12 mouse cellular contexts compared by ENCODE assay signal in the genomic region with DNA sequence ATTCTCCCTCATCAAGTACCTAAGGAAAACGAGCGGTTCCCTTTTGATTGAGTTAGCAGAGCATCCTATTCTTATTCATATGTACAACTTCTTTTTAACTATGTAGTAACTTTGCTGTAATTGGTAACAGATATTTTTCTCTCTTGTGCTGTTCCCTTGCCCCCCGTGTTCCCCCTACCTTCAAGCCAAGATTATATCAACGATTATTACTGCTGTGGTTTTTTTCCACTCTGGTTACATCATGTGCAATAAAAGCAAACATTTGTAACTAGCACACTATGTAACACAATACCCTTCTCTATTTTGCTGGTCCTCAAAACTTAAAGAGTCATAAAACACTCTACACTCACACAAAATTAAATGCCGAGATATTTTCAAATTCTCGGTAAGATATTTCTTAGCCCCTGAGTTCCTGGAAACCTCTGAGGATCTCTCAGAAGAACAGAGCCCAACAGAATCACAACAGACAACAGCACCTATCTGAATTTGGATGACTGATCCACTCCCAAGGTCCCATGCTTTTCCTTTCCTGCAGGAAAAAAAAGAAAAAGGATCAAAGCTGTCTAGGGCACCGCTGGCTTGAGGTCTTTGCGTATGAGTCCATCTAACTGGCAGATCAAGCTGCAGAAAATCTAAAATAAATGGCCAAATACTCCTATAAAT.
DNase-seq lines count a peak whose midpoint lies in the region; ATAC-seq and TF ChIP-seq lines count a peak whose summit lies in the region.
"Had no signal": no experiment of that assay in that cellular context is flagged by ENCODE, and none has a peak within 500 bp of the region (broad histone marks: within the 10 kb centered on the region; RNA-seq: fewer than 3 reads in every experiment).

No protein-coding gene starts in this region.

- peak overlapping the region; percentile 24; the same call in 1 of the 2 replicates for H3K4me2 ChIP-seq in forebrain, embryonic 16.5 days (ENCODE audit: low read length)
- H3K4me2 ChIP-seq in limb, embryonic 11.5 days (ENCODE audit: low read depth, severe bottlenecking) = no peak overlapping the region
- peak overlapping the region; percentile 30; the same call in 1 of the 2 replicates for H3K4me2 ChIP-seq in limb, embryonic 14.5 days (replicated peaks; ENCODE audit: low read depth, low read length, severe bottlenecking)

- ATAC-seq in forebrain, embryonic 16.5 days = no peak
- ATAC-seq in limb, embryonic 11.5 days (ENCODE audit: insufficient number of reproducible peaks, low FRiP score, low TSS enrichment, low read depth) = peak; percentile 60; the same call in 1 of the 2 replicates
- peak; percentile 83 for ATAC-seq in limb, embryonic 14.5 days (ENCODE audit: low FRiP score, low read depth)

- no peaks in the 10 kb centered on the region for H3K27me3 ChIP-seq in forebrain, embryonic 16.5 days (replicated peaks; ENCODE audit: control insufficient read depth, insufficient read depth, low read length)
- H3K27me3 ChIP-seq in forebrain, embryonic 10.5 days (ENCODE audit: poor library complexity, severe bottlenecking) = 0 out of 2 replicates have a peak, but pooled peaks cover 5% of the 10 kb centered on the region
- H3K27me3 ChIP-seq in limb, embryonic 11.5 days (ENCODE audit: control insufficient read depth, insufficient read depth, low read length) = no peaks in the 10 kb centered on the region
- H3K27me3 ChIP-seq in limb, embryonic 10.5 days (ENCODE audit: low read depth, poor library complexity, severe bottlenecking) = peaks cover 6% of the 10 kb centered on the region; the same call in 1 of the 2 replicates
- H3K27me3 ChIP-seq in embryonic facial prominence, embryonic 10.5 days (replicated peaks; ENCODE audit: low read depth, poor library complexity, severe bottlenecking) = no peaks in the 10 kb centered on the region
- H3K27me3 ChIP-seq in limb, embryonic 14.5 days (ENCODE audit: control insufficient read depth, insufficient read depth, low read length) = no peaks in the 10 kb centered on the region
- H3K27me3 ChIP-seq: neural tube, embryonic 13.5 days had no signal

- H3K36me3 ChIP-seq in forebrain, embryonic 16.5 days (ENCODE audit: control insufficient read depth, insufficient read depth) = no peaks in the 10 kb centered on the region
- H3K36me3 ChIP-seq in forebrain, embryonic 10.5 days (replicated peaks) = no peaks in the 10 kb centered on the region
- H3K36me3 ChIP-seq in limb, embryonic 11.5 days (ENCODE audit: control insufficient read depth, insufficient read depth, low read length) = no peaks in the 10 kb centered on the region
- H3K36me3 ChIP-seq in limb, embryonic 10.5 days = no peaks in the 10 kb centered on the region
- H3K36me3 ChIP-seq in embryonic facial prominence, embryonic 10.5 days (replicated peaks) = no peaks in the 10 kb centered on the region
- no peaks in the 10 kb centered on the region for H3K36me3 ChIP-seq in limb, embryonic 14.5 days (ENCODE audit: control insufficient read depth, insufficient read depth, low read length)
- H3K36me3 ChIP-seq: neural tube, embryonic 13.5 days had no signal

- H3K4me1 ChIP-seq in forebrain, embryonic 16.5 days (replicated peaks; ENCODE audit: control insufficient read depth, insufficient read depth, low read length) = peaks cover 22% of the 10 kb centered on the region
- H3K4me1 ChIP-seq in forebrain, embryonic 10.5 days = peaks cover 62% of the 10 kb centered on the region
- peaks cover 17% of the 10 kb centered on the region for H3K4me1 ChIP-seq in limb, embryonic 11.5 days (ENCODE audit: control insufficient read depth, insufficient read depth, low read length)
- peaks cover 40% of the 10 kb centered on the region for H3K4me1 ChIP-seq in limb, embryonic 10.5 days
- peaks cover 54% of the 10 kb centered on the region for H3K4me1 ChIP-seq in embryonic facial prominence, embryonic 10.5 days
- H3K4me1 ChIP-seq in limb, embryonic 14.5 days (ENCODE audit: control insufficient read depth, insufficient read depth, low read length) = peaks cover 23% of the 10 kb centered on the region

- no peak overlapping the region for H3K27ac ChIP-seq in forebrain, embryonic 16.5 days (ENCODE audit: low read length)
- H3K27ac ChIP-seq in forebrain, embryonic 10.5 days = no peak overlapping the region
- H3K27ac ChIP-seq in limb, embryonic 11.5 days (replicated peaks; ENCODE audit: low read depth, low read length) = no peak overlapping the region
- no peak overlapping the region for H3K27ac ChIP-seq in limb, embryonic 10.5 days
- H3K27ac ChIP-seq in embryonic facial prominence, embryonic 10.5 days (replicated peaks) = peak overlapping the region; percentile 63; the same call in 1 of the 2 replicates
- peak overlapping the region; percentile 56 for H3K27ac ChIP-seq in limb, embryonic 14.5 days (replicated peaks; ENCODE audit: low read depth, low read length)

- H3K9ac ChIP-seq in forebrain, embryonic 16.5 days (replicated peaks; ENCODE audit: low read depth, low read length) = no peak overlapping the region
- H3K9ac ChIP-seq in limb, embryonic 11.5 days (ENCODE audit: low read length) = no peak overlapping the region
- peak overlapping the region; percentile 36; the same call in 1 of the 2 replicates for H3K9ac ChIP-seq in limb, embryonic 14.5 days (ENCODE audit: low read depth, low read length, severe bottlenecking)

- 62% methylated on average over 8 of the region's 8 CpGs for WGBS in forebrain, embryonic 16.5 days
- WGBS in forebrain, embryonic 10.5 days = 85% methylated on average over 8 of the region's 8 CpGs
- WGBS in limb, embryonic 11.5 days = 44% methylated on average over 8 of the region's 8 CpGs
- 72% methylated on average over 8 of the region's 8 CpGs for WGBS in limb, embryonic 10.5 days
- WGBS in embryonic facial prominence, embryonic 10.5 days = 74% methylated on average over 8 of the region's 8 CpGs
- WGBS in limb, embryonic 14.5 days = 21% methylated on average over 8 of the region's 8 CpGs

- TF ChIP-seq POLR2A in limb, embryonic 14.5 days (IDR thresholded peaks at IDR 0.05; ENCODE audit: borderline replicate concordance, extremely low read depth, insufficient read depth, insufficient read length) = no peak

- DNase-seq in forebrain, embryonic 10.5 days (ENCODE audit: extremely low spot score, low spot score) = no peak
- no peak for DNase-seq in limb, embryonic 11.5 days (ENCODE audit: low spot score)
- no peak for DNase-seq in limb, embryonic 10.5 days (ENCODE audit: low spot score)
- DNase-seq in embryonic facial prominence, embryonic 10.5 days (ENCODE audit: low spot score) = no peak
- peak; percentile 69 for DNase-seq in limb, embryonic 14.5 days (ENCODE audit: low spot score)
- no peak for DNase-seq in B cell, adult 2 months
- no peak for DNase-seq in kidney, adult 18-20 months
- DNase-seq: kidney, adult 8-10 months; thymus, adult 18-20 months had no signal

- H3K9me3 ChIP-seq in forebrain, embryonic 16.5 days (ENCODE audit: control insufficient read depth, low read length) = no peaks in the 10 kb centered on the region
- H3K9me3 ChIP-seq in forebrain, embryonic 10.5 days = no peaks in the 10 kb centered on the region
- no peaks in the 10 kb centered on the region for H3K9me3 ChIP-seq in limb, embryonic 11.5 days (ENCODE audit: control insufficient read depth, low read length)
- H3K9me3 ChIP-seq in limb, embryonic 10.5 days (replicated peaks) = no peaks in the 10 kb centered on the region
- H3K9me3 ChIP-seq in embryonic facial prominence, embryonic 10.5 days = no peaks in the 10 kb centered on the region
- no peaks in the 10 kb centered on the region for H3K9me3 ChIP-seq in limb, embryonic 14.5 days (ENCODE audit: control insufficient read depth, low read length)
- H3K9me3 ChIP-seq: megakaryocyte, embryonic 14.5 days; neural tube, embryonic 13.5 days had no signal

- H3K4me3 ChIP-seq in forebrain, embryonic 16.5 days (replicated peaks; ENCODE audit: low read length) = no peak overlapping the region
- H3K4me3 ChIP-seq in forebrain, embryonic 10.5 days = no peak overlapping the region
- no peak overlapping the region for H3K4me3 ChIP-seq in limb, embryonic 11.5 days (ENCODE audit: low read depth, low read length)
- no peak overlapping the region for H3K4me3 ChIP-seq in limb, embryonic 10.5 days
- no peak overlapping the region for H3K4me3 ChIP-seq in embryonic facial prominence, embryonic 10.5 days
- no peak overlapping the region for H3K4me3 ChIP-seq in limb, embryonic 14.5 days (replicated peaks; ENCODE audit: low read length)
- H3K4me3 ChIP-seq: megakaryocyte, embryonic 14.5 days; neural tube, embryonic 13.5 days had no signal

Comparison
In these comparisons a context has a peak if more than half of its experiments do, and no peak if none do; other contexts are left out.
1. H3K27ac ChIP-seq: peak in embryonic facial prominence, embryonic 10.5 days (single experiment) and limb, embryonic 14.5 days (single experiment); none in forebrain, embryonic 16.5 days (single experiment), forebrain, embryonic 10.5 days (single experiment), limb, embryonic 11.5 days (single experiment) and limb, embryonic 10.5 days (single experiment).